Mouse (Mus musculus) limb, embryonic 11.5 days (tissue): ENCODE data around the gene Gad1. TPM values are rescaled to one million over a fixed set of nuclear protein-coding genes. Genes with fewer than 3 reads are reported as not detected.
A peak's percentile ranks its signal among the peaks of the same experiment; 100 is the strongest.

Experiments
- ATAC-seq: fragments of 200-750 bp; cut with Nextera tagmentation; 2 replicates; pipeline ENCODE4 v1.8.0; 2017; ENCODE audit warnings: low read depth; ENCODE audit not compliant: insufficient number of reproducible peaks, low FRiP score, low TSS enrichment
- DNase-seq: peaks from one replicate; pipeline ENCODE4 v3.0.0-alpha.2; 2015; ENCODE audit warnings: low spot score
- H3K27ac ChIP-seq: fragments of 300-500 bp; sonication (generic); replicated peaks from 2 replicates; pipeline ENCODE4 v1.5.1; 2014; ENCODE audit warnings: low read depth, mild to moderate bottlenecking, low read length
- H3K27me3 ChIP-seq: fragments of 300-500 bp; sonication (generic); 2 replicates; pipeline ENCODE4 v1.6.1; 2014; ENCODE audit warnings: mild to moderate bottlenecking, low read length, mixed read lengths; ENCODE audit not compliant: control insufficient read depth, insufficient read depth
- H3K36me3 ChIP-seq: fragments of 300-500 bp; sonication (generic); 2 replicates; pipeline ENCODE4 v1.6.1; 2014; ENCODE audit warnings: mild to moderate bottlenecking, low read length, moderate library complexity, mixed read lengths; ENCODE audit not compliant: control insufficient read depth, insufficient read depth
- H3K4me1 ChIP-seq: fragments of 300-500 bp; sonication (generic); 2 replicates; pipeline ENCODE4 v1.6.1; 2014; ENCODE audit warnings: low read length, mixed read lengths; ENCODE audit not compliant: control insufficient read depth, insufficient read depth
- H3K4me2 ChIP-seq: fragments of 300-500 bp; sonication (generic); 2 replicates; pipeline ENCODE4 v1.6.1; 2014; ENCODE audit warnings: low read depth, mild to moderate bottlenecking, moderate library complexity; ENCODE audit not compliant: severe bottlenecking
- H3K4me3 ChIP-seq: fragments of 300-500 bp; sonication (generic); 2 replicates; pipeline ENCODE4 v1.5.1; 2014; ENCODE audit warnings: low read depth, low read length
- H3K9ac ChIP-seq: fragments of 300-500 bp; sonication (generic); 2 replicates; pipeline ENCODE4 v1.6.1; 2014; ENCODE audit warnings: mild to moderate bottlenecking, low read length
- H3K9me3 ChIP-seq: fragments of 300-500 bp; sonication (generic); 2 replicates; pipeline ENCODE4 v1.6.1; 2016; ENCODE audit warnings: low read length; ENCODE audit not compliant: control insufficient read depth
- WGBS: fragments of 180-500 bp; shearing (Covaris S2); extraction: QIAGEN DNeasy Blood & Tissue Kit; methylation state at CpG from one replicate; pipeline ENCODE4 v1.1.7; 2014; 5-methylcytosine and 5-hydroxymethylcytosine counted together
- polyA plus RNA-seq: library from polyadenylated mRNA; unstranded; fragments of >200 nt; fragmentation: Nextera tagmentation; extraction: Ambion mirVana; gene quantifications from 2 replicates; pipeline ENCODE4 v1.2.1, GENCODE M21; 2014

Gene Gad1
- polyA plus RNA-seq, 1 experiment from 2014 or later, result 0.75 TPM

GRCm38 (mm10) chr2:70567682-70568077, 14.8 kb downstream of the Gad1 start:
- WGBS, result under 1% methylated on average over 12 of the region's 12 CpGs
- ATAC-seq (no peak), DNase-seq (peak; percentile 38)
- Histone ChIP-seq H3K4me3 (no peak overlapping the region), H3K4me1 (peaks cover 26% of the 10 kb centered on the region), H3K9me3 (no peaks in the 10 kb centered on the region), H3K4me2 (peak overlapping the region; percentile 63), H3K36me3 (no peaks in the 10 kb centered on the region), H3K27me3 (peaks cover 82% of the 10 kb centered on the region), H3K9ac (no peak overlapping the region), H3K27ac (no peak overlapping the region)

- Histone ChIP-seq H3K9ac (no peak overlapping the region), H3K27me3 (peaks cover 75% of the 10 kb centered on the region), H3K4me1 (peaks cover 22% of the 10 kb centered on the region), H3K4me2 (peak overlapping the region; percentile 63), H3K36me3 (no peaks in the 10 kb centered on the region), H3K27ac (no peak overlapping the region), H3K4me3 (peak overlapping the region; percentile 22), H3K9me3 (no peaks in the 10 kb centered on the region)
- peak; percentile 66 for DNase-seq
- ATAC-seq, result no peak
- WGBS, result under 1% methylated on average over 34 of the region's 34 CpGs
These were observed 15.5 kb downstream of the Gad1 start for GRCm38 (mm10) chr2:70568198-70568941.

- Histone ChIP-seq H3K4me1 (peaks cover 14% of the 10 kb centered on the region), H3K4me2 (no peak overlapping the region), H3K9ac (no peak overlapping the region), H3K27me3 (peaks cover 42% of the 10 kb centered on the region), H3K27ac (no peak overlapping the region), H3K36me3 (no peaks in the 10 kb centered on the region), H3K4me3 (no peak overlapping the region), H3K9me3 (no peaks in the 10 kb centered on the region)
- DNase-seq (no peak), ATAC-seq (no peak)
- 67% methylated on average over 4 of the region's 4 CpGs for WGBS
These were observed 18.8 kb downstream of the Gad1 start for GRCm38 (mm10) chr2:70571698-70572097.

- H3K27me3 ChIP-seq, result peaks cover 37% of the 10 kb centered on the region
- no peak for DNase-seq
- no peak overlapping the region for H3K9ac ChIP-seq
- no peak overlapping the region for H3K27ac ChIP-seq
- 57% methylated on average over 9 of the region's 9 CpGs for WGBS
- no peak for ATAC-seq
- no peaks in the 10 kb centered on the region for H3K9me3 ChIP-seq
- H3K4me1 ChIP-seq, result peaks cover 9% of the 10 kb centered on the region
- H3K36me3 ChIP-seq, result no peaks in the 10 kb centered on the region
- no peak overlapping the region for H3K4me2 ChIP-seq
- H3K4me3 ChIP-seq, result no peak overlapping the region
These were observed 19.4 kb downstream of the Gad1 start for GRCm38 (mm10) chr2:70572251-70572650.

- no peak overlapping the region for H3K9ac ChIP-seq
- no peaks in the 10 kb centered on the region for H3K4me1 ChIP-seq
- no peaks in the 10 kb centered on the region for H3K9me3 ChIP-seq
- H3K27me3 ChIP-seq, result peaks cover 24% of the 10 kb centered on the region
- H3K36me3 ChIP-seq, result no peaks in the 10 kb centered on the region
- no peak overlapping the region for H3K27ac ChIP-seq
- WGBS, result 70% methylated on average over 8 of the region's 8 CpGs
- DNase-seq (no peak), ATAC-seq (no peak)
- no peak overlapping the region for H3K4me2 ChIP-seq
- no peak overlapping the region for H3K4me3 ChIP-seq
These were observed 20.8 kb downstream of the Gad1 start for GRCm38 (mm10) chr2:70573544-70574210.

GRCm38 (mm10) chr2:70588200-70588599, 35.3 kb downstream of the Gad1 start:
- H3K9me3 ChIP-seq, result no peaks in the 10 kb centered on the region
- no peak overlapping the region for H3K27ac ChIP-seq
- 88% methylated on average over 6 of the region's 6 CpGs for WGBS
- ATAC-seq (no peak), DNase-seq (no peak)
- no peak overlapping the region for H3K9ac ChIP-seq
- no peaks in the 10 kb centered on the region for H3K27me3 ChIP-seq
- H3K4me1 ChIP-seq, result no peaks in the 10 kb centered on the region
- H3K36me3 ChIP-seq, result no peaks in the 10 kb centered on the region
- H3K4me2 ChIP-seq, result no peak overlapping the region
- H3K4me3 ChIP-seq, result no peak overlapping the region

- Histone ChIP-seq H3K9me3 (no peaks in the 10 kb centered on the region), H3K36me3 (no peaks in the 10 kb centered on the region), H3K4me2 (no peak overlapping the region), H3K4me1 (no peaks in the 10 kb centered on the region), H3K9ac (no peak overlapping the region), H3K27ac (no peak overlapping the region), H3K27me3 (no peaks in the 10 kb centered on the region), H3K4me3 (no peak overlapping the region)
- 77% methylated on average over 6 of the region's 6 CpGs for WGBS
- ATAC-seq, result no peak
- no peak for DNase-seq
These were observed 39.6 kb downstream of the Gad1 start for GRCm38 (mm10) chr2:70592432-70592831.

GRCm38 (mm10) chr2:70593670-70594069, 40.8 kb downstream of the Gad1 start:
- 94% methylated on average over 5 of the region's 5 CpGs for WGBS
- H3K4me3 ChIP-seq, result no peak overlapping the region
- no peak for ATAC-seq
- H3K4me1 ChIP-seq, result no peaks in the 10 kb centered on the region
- H3K36me3 ChIP-seq, result no peaks in the 10 kb centered on the region
- H3K27ac ChIP-seq, result no peak overlapping the region
- DNase-seq, result no peak
- no peak overlapping the region for H3K9ac ChIP-seq
- no peaks in the 10 kb centered on the region for H3K9me3 ChIP-seq
- no peak overlapping the region for H3K4me2 ChIP-seq
- H3K27me3 ChIP-seq, result no peaks in the 10 kb centered on the region
